Mouse (Mus musculus) liver, postnatal 0 days (tissue): ENCODE measurements around the gene Rnf135.

ENCODE experiments used
- CTCF ChIP-seq: sonication (generic); IDR thresholded peaks from 2 replicates; pipeline ENCODE4 v1.5.1; 2016; ENCODE audit warnings: antibody characterized with exemption, low read depth
- EP300 ChIP-seq: IDR thresholded peaks from 2 replicates; pipeline ENCODE4 v1.6.1; 2016; ENCODE audit warnings: antibody characterized with exemption, low read depth, mild to moderate bottlenecking

DNA sequence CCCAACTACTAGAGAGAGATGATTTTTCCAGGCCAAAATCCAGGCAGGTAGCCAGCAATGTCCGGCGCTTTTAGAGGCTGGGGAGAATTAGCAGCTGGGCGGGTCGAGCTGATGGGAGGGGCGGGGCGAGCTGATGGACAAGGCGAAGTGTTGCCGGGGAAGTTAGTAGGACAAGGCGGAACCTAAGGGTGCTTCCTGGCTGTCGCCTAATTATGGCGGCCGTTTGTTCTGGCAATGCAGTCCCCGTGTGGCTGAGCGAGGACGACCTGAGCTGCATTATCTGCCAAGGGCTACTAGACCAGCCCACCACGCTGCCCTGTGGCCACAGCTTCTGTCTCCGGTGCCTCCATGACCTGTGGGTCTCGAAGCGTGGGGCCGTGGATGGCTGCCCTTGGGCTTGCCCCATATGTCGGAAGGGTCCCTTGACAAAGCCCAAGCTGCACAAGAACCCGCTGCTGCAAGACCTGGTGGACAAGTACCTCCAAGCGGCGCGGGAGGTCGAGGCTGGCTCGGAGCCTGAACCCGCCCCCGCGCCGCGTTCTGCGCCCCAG, at the start of gene Rnf135:
- TF ChIP-seq CTCF (no peak), EP300 (no peak)
